Mouse (Mus musculus) common myeloid progenitor, adult 5-6 weeks (primary cell): ENCODE measurements around the gene Clec4a1. TPM values are rescaled to one million over a fixed set of nuclear protein-coding genes. Genes with fewer than 3 reads are reported as not detected.

ENCODE experiments used
- ATAC-seq: replicated peaks from 2 replicates; pipeline ENCODE4 v1.8.0; 2016; ENCODE audit warnings: low read depth, mild to moderate bottlenecking, moderate TSS enrichment, inconsistent platforms; ENCODE audit not compliant: poor library complexity, severe bottlenecking
- total RNA-seq: library from RNA; stranded (forward); fragments of 200-1000, 187-1606 nt; gene quantifications from 2 replicates; pipeline ENCODE4 v1.2.3, GENCODE M21; 2017

Clec4a1 gene
- total RNA-seq = 0.87 TPM in 1 of 2 replicates, not detected in the other

GRCm38 (mm10) chr6:122921451-122921850, at the start of gene Clec4a1:
TSS of gene Clec4a1 (plus strand) at chr6:122921848.
- ATAC-seq = peak; percentile 97

DNA sequence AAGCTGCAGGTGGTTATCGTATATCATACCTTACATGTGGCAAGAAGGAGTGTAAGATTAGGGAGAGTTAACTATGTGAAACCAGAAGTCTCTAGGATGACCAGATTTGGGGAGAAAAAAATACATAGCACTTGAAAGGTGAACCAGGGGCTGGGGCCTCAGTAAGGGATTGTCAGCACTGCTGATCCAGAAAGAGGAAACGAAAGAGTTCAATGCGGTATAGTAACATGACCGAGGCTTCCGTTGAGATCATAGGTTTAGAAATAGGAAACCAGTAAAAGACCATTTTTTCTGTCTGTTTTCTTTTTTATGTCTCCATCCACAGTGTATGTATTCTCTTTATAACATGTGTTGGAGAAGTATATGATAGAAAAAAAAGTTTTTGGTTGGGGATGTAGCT, 48.8 kb upstream of the Clec4a1 start:
- peak; percentile 80 for ATAC-seq

GRCm38 (mm10) chr6:122873871-122874719, 47.6 kb upstream of the Clec4a1 start, which contains the start of gene Necap1:
TSS of gene Necap1 (plus strand) at chr6:122874474.
- ATAC-seq = peak; percentile 79

- peak; percentile 10 for ATAC-seq
Measured at GRCm38 (mm10) chr6:122874720-122875389, 46.8 kb upstream of the Clec4a1 start.

DNA sequence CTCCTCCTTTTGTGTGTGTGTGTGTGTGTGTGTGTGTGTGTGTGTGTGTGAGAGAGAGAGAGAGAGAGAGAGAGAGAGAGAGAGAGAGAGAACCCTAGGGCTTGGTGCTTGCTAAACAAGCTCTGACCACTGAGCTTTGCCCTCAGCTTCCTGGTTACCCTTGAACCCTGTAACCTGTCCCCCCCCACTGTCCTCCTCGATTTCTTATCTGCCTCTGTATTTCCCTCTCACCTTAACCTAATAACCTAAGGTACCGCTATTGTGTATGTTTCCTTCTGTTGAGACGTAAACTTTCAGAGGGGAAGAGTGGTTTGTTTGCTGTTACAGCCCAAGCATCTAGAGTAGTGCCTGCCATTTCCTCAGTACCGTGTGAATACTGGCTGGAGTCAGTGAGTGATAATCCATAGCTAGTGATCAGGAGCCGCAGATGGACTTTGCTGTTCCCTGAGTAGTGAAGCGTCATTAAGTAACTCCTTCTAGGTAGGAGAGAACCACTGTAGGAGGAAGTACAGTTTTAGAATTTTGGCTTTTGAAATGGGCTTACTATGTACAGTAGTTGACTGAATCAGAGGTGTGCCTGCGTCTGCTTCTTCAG, 42.4 kb upstream of the Clec4a1 start:
- ATAC-seq = no peak

DNA sequence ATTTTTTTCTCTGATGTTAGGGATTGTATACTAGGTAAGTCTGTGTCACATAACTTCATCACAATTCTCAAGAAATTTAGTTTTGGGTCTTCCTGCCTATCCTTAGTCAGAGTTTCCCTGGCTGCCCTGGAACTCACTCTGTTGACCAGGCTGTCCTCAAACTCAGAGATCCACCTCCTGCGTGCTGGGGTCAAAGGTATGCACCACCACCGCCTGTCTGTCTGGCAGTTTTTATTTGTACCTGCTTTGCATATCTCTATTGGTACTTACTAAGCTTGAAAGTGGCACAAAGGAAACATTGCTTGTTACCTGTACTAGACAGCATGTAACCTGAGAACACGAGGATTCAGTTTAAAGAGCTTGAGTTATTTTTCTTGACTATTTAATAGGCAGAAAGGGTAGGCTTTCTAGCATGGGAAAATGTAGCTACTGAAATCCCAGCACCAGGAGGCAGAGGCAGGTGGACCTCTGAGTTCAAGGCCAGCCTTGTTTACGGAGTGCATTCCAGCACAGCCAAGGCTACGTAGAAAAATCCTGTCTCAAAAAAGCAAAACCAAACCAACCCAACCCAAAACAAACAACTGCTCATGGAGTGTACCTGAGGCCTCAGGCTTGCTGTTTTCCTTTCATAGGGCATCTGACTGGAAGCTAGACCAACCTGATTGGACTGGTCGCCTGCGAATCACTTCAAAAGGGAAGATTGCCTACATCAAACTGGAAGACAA, 41.7 kb upstream of the Clec4a1 start:
- no peak for ATAC-seq

GRCm38 (mm10) chr6:122881287-122881686, 40.4 kb upstream of the Clec4a1 start:
- ATAC-seq = no peak

DNA sequence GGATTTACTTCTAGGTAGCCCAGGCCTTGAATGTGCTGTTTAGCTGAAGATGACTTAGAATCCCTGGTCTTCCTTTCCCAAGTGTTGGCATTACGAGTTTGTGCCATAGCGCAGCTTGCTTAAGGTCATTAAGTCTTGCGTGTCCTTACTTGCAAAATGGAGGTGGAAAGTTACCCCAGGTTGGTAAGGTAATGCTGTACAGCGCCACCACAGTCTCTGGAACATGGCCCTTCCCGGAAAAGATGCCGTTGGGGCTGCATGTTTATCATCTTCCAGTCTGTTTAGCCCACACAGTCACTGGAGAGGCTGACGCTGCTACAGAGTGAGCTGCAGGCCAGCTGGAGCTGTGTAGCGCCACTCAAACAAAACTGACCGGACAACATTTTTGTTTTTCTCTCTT, 38.0 kb upstream of the Clec4a1 start:
- no peak for ATAC-seq

GRCm38 (mm10) chr6:122889599-122889998, 32.0 kb upstream of the Clec4a1 start:
- no peak; the same call in 1 of the 2 replicates for ATAC-seq

- ATAC-seq = peak; percentile 92
Measured at GRCm38 (mm10) chr6:122892442-122893049, 29.1 kb upstream of the Clec4a1 start.

DNA sequence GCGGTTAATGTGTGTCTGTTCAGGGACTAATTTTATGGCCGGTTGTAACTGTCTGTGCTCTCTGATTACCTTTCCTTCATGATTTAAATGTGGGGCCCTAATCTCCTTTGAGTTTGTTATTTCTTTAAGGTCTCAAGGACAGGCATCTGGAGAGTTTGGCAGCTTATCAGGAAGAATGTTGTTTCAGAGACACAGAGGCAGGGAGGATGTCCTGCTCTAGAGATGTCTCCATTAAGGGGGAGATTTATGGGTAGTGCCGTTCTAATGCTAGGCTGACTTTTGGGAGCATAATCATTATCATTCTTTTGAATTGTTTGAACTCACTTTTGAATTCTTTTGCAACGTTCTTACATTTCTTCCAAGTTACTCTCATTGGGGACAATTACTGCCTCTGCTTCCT, 1.7 kb upstream of the Clec4a1 start:
- no peak for ATAC-seq

DNA sequence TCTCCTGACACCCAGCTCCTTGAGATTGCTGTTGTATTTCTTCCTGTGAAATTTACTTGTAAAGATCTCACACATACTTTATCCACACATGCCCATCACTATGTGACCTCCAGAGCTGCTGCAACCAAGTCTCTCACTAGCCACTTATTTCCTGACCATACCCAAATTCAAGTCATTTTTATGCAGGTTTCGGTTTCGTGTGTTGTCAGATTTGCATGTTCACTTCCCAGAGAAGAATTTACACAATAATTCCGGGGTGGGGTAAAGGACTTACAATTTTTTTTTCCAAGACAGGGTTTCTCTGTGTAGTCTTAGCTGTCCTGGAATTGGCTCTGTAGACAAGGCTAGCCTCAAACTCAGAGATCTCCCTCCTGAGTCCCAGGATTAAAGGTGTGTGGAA, 13.2 kb downstream of the Clec4a1 start:
- peak; percentile 68 for ATAC-seq

GRCm38 (mm10) chr6:122939618-122940017, 18.0 kb downstream of the Clec4a1 start:
- ATAC-seq = no peak

DNA sequence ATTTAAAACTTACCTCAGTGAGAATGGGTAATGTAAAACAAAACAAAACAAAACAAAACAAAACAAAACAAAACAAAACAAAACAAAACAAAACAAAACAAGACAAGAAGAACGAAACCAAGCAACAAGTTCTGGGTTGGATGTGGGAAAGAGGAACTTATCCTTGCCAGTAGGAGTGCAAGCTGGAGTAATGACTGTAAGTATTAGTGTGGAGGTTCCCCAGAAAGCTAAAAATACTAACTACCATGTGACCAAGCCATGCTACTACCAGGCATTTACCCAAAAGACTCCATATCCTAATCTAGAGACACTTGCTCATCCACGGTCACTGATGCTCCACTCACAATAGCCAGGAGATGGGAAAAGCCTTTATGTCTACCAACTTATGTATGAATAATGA, 25.1 kb downstream of the Clec4a1 start:
- peak; percentile 80 for ATAC-seq

DNA sequence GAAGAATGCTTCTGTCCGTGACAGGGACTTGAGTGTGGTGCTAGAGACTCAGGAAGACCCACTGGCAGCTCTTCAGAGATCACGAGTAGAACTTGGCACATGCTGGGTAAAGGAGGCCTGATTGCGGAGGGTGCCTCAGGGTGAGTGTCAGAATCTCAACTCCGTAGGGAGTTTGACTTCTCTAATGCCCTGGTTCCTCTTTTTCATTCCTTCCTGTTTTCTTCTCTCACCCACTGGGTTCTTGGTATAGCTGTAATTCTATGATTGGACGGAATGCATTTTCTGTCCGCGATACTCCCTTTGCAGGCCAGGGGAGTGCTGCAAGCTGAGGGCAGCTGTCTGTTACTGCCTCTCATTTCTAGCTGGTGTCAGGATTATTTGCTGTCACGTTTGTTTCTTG, 30.8 kb downstream of the Clec4a1 start, which contains the start of gene Clec4a3:
Clec4a3 (plus strand) TSS at position 115 of the 400 bp plus-strand sequence.
- ATAC-seq = peak; percentile 99

DNA sequence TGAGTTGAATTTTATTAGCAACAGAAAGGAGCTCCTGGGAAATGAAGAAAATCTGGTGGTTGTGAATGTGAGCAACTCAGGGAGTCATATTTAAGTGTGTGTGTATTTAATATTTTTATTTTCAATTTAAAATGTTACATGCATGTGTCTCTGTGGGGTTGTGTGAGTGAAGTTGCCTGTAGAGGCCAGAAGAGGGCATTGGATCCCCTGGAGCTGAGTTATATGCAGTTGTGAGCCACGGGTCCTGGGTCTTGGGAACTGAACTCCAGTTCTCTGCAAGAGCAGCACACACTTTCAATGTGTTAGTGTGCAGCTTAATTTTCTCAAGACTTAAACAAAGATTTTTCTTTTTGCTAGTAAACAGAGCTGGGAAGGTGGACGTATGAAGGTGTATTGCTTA, 42.9 kb downstream of the Clec4a1 start:
- peak; percentile 81 for ATAC-seq

- ATAC-seq = peak; percentile 32; the same call in 1 of the 2 replicates
Measured at GRCm38 (mm10) chr6:122969048-122969447, 47.4 kb downstream of the Clec4a1 start.
